Mouse (Mus musculus) layer of hippocampus, adult 9-11 months (tissue): ENCODE data around the gene Cers1.

Experiments
- DNase-seq: peaks from one replicate; pipeline ENCODE4 v3.0.0; 2022

Gene Cers1

GRCm38 (mm10) chr8:70352657-70353151 is 37.1 kb downstream of the Cers1 start:
- DNase-seq = no peak

- peak; percentile 99 for DNase-seq
Observed at GRCm38 (mm10) chr8:70353194-70353817, 37.7 kb downstream of the Cers1 start, which contains the start of gene Upf1. TSS of gene Upf1 (minus strand) at chr8:70353278.

GRCm38 (mm10) chr8:70354004-70354403 is 38.4 kb downstream of the Cers1 start:
- DNase-seq = no peak

GRCm38 (mm10) chr8:70356111-70356510 is 40.5 kb downstream of the Cers1 start:
- DNase-seq = no peak

- no peak for DNase-seq
Observed at GRCm38 (mm10) chr8:70359411-70359810, 43.8 kb downstream of the Cers1 start.

- DNase-seq = no peak
Observed at GRCm38 (mm10) chr8:70360769-70361168, 45.2 kb downstream of the Cers1 start.

GRCm38 (mm10) chr8:70361484-70362032 is 46.0 kb downstream of the Cers1 start:
- DNase-seq = no peak

GRCm38 (mm10) chr8:70364066-70364465 is 48.5 kb downstream of the Cers1 start:
- no peak for DNase-seq

GRCm38 (mm10) chr8:70366588-70366987 is 51.0 kb downstream of the Cers1 start:
- no peak for DNase-seq

GRCm38 (mm10) chr8:70370476-70370875 is 54.9 kb downstream of the Cers1 start:
- DNase-seq = no peak

GRCm38 (mm10) chr8:70371951-70372350 is 56.4 kb downstream of the Cers1 start:
- no peak for DNase-seq

GRCm38 (mm10) chr8:70373397-70374317 is 58.1 kb downstream of the Cers1 start, which contains the start of gene Comp:
TSS of gene Comp (plus strand) at chr8:70373558.
- DNase-seq = no peak

- peak; percentile 46 for DNase-seq
Observed at GRCm38 (mm10) chr8:70374318-70374927, 58.8 kb downstream of the Cers1 start.

GRCm38 (mm10) chr8:70375212-70375859 is 59.8 kb downstream of the Cers1 start:
- DNase-seq = no peak

GRCm38 (mm10) chr8:70376275-70376741 is 60.7 kb downstream of the Cers1 start:
- DNase-seq = no peak

- no peak for DNase-seq
Observed at GRCm38 (mm10) chr8:70377049-70377448, 61.5 kb downstream of the Cers1 start.

GRCm38 (mm10) chr8:70380069-70380468 is 64.5 kb downstream of the Cers1 start:
- DNase-seq = peak; percentile 45
